Mouse (Mus musculus): ENCODE measurements around the gene Sh3pxd2a.

The Sh3pxd2a gene

GRCm38 (mm10) chr19:47240957-47241356 lies 223.2 kb downstream of the Sh3pxd2a start:
- in situ Hi-C loops (cut with MboI, MseI): no loop called here

- in situ Hi-C loops (cut with MboI, MseI): no loop called here
Observed at GRCm38 (mm10) chr19:47240076-47240475, 224.1 kb downstream of the Sh3pxd2a start.

- in situ Hi-C loops (cut with MboI, MseI): no loop called here
Observed at GRCm38 (mm10) chr19:47233087-47233486, 231.1 kb downstream of the Sh3pxd2a start.

- in situ Hi-C loops (cut with MboI, MseI): no loop called here
Observed at GRCm38 (mm10) chr19:47232077-47232865, 231.9 kb downstream of the Sh3pxd2a start.

- in situ Hi-C loops (cut with MboI, MseI): no loop called here
Observed at GRCm38 (mm10) chr19:47231389-47231788, 232.8 kb downstream of the Sh3pxd2a start.

GRCm38 (mm10) chr19:47230682-47231081 lies 233.5 kb downstream of the Sh3pxd2a start:
- in situ Hi-C loops (cut with MboI, MseI): no loop called here

GRCm38 (mm10) chr19:47230082-47230481 lies 234.1 kb downstream of the Sh3pxd2a start:
- in situ Hi-C loops (cut with MboI, MseI): no loop called here

GRCm38 (mm10) chr19:47229461-47229860 lies 234.7 kb downstream of the Sh3pxd2a start:
- in situ Hi-C loops (cut with MboI, MseI): no loop called here

- in situ Hi-C loops (cut with MboI, MseI): no loop called here
Observed at GRCm38 (mm10) chr19:47228725-47229252, 235.4 kb downstream of the Sh3pxd2a start.

- in situ Hi-C loops (cut with MboI, MseI): no loop called here
Observed at GRCm38 (mm10) chr19:47225791-47226190, 238.4 kb downstream of the Sh3pxd2a start.

- in situ Hi-C loops (cut with MboI, MseI): no loop called here
Observed at GRCm38 (mm10) chr19:47224743-47225142, 239.5 kb downstream of the Sh3pxd2a start.

- in situ Hi-C loops (cut with MboI, MseI): no loop called here
Observed at GRCm38 (mm10) chr19:47222841-47223557, 241.2 kb downstream of the Sh3pxd2a start.

GRCm38 (mm10) chr19:47222154-47222840 lies 241.9 kb downstream of the Sh3pxd2a start:
- in situ Hi-C loops (cut with MboI, MseI): no loop called here

GRCm38 (mm10) chr19:47221500-47222153 lies 242.6 kb downstream of the Sh3pxd2a start:
- in situ Hi-C loops (cut with MboI, MseI): no loop called here

GRCm38 (mm10) chr19:47221006-47221405 lies 243.2 kb downstream of the Sh3pxd2a start:
- in situ Hi-C loops (cut with MboI, MseI): no loop called here

- in situ Hi-C loops (cut with MboI, MseI): no loop called here
Observed at GRCm38 (mm10) chr19:47220232-47220631, 244.0 kb downstream of the Sh3pxd2a start.

GRCm38 (mm10) chr19:47219622-47220021 lies 244.6 kb downstream of the Sh3pxd2a start:
- in situ Hi-C loops (cut with MboI, MseI): loop anchor here (10.0 kb wide), 2 partner anchors 65 to 405 kb away; partner anchors contain the start of gene Calhm3

- in situ Hi-C loops (cut with MboI, MseI): loop anchor here (10.0 kb wide), 2 partner anchors 62 to 402 kb away; partner anchors contain the start of gene Calhm3
Observed at GRCm38 (mm10) chr19:47216766-47217165, 247.4 kb downstream of the Sh3pxd2a start.

- in situ Hi-C loops (cut with MboI, MseI): loop anchor here (10.0 kb wide), 2 partner anchors 59 to 399 kb away; partner anchors contain the start of gene Calhm3
Observed at GRCm38 (mm10) chr19:47213470-47213869, 250.7 kb downstream of the Sh3pxd2a start.

GRCm38 (mm10) chr19:47212401-47212800 lies 251.8 kb downstream of the Sh3pxd2a start:
- in situ Hi-C loops (cut with MboI, MseI): loop anchor here (10.0 kb wide), 2 partner anchors 58 to 398 kb away; partner anchors contain the start of gene Calhm3

Measured in T-helper 1 cell (primary cell).